Comparison of ENCODE assay signal across 8 mouse cellular contexts in genomic region chr14:55644261-55644888, GRCm38 (mm10). TPM values are rescaled to one million over a fixed set of nuclear protein-coding genes. Genes with fewer than 3 reads are reported as not detected.
DNase-seq lines count a peak whose midpoint lies in the region; ATAC-seq and TF ChIP-seq lines count a peak whose summit lies in the region.

No protein-coding gene starts in this region.

- H3K4me3 ChIP-seq in layer of hippocampus, adult 2 months: peak overlapping the region; percentile 88
- peak overlapping the region; percentile 87 for H3K4me3 ChIP-seq in hindbrain, embryonic 10.5 days
- peak overlapping the region; percentile 94 for H3K4me3 ChIP-seq in liver, embryonic 12.5 days
- peak overlapping the region; percentile 93 for H3K4me3 ChIP-seq in small intestine, adult 2 months (ENCODE audit: low read depth, low read length)

- no peak for TF ChIP-seq POLR2A in small intestine, adult 2 months (IDR thresholded peaks at IDR 0.05; ENCODE audit: low read depth, low read length)

- H3K4me2 ChIP-seq in liver, embryonic 12.5 days: peak overlapping the region; percentile 94

- no peaks in the 10 kb centered on the region for H3K9me3 ChIP-seq in hindbrain, embryonic 10.5 days
- H3K9me3 ChIP-seq in liver, embryonic 12.5 days (replicated peaks): no peaks in the 10 kb centered on the region

- no peak for TF ChIP-seq CTCF in layer of hippocampus, adult 2 months (conservative IDR thresholded peaks at IDR 0.05)
- TF ChIP-seq CTCF in small intestine, adult 2 months (IDR thresholded peaks at IDR 0.05; ENCODE audit: extremely low read depth, insufficient read length, insufficient replicate concordance, low read depth, low read length): no peak

- peaks cover 23% of the 10 kb centered on the region for H3K4me1 ChIP-seq in hindbrain, embryonic 10.5 days (replicated peaks)
- H3K4me1 ChIP-seq in liver, embryonic 12.5 days: peaks cover 42% of the 10 kb centered on the region
- peaks cover 14% of the 10 kb centered on the region; the same call in 1 of the 2 replicates for H3K4me1 ChIP-seq in small intestine, adult 2 months (ENCODE audit: control insufficient read depth, insufficient read depth, insufficient read length, low read length)

- H3K36me3 ChIP-seq in hindbrain, embryonic 10.5 days: peaks cover 45% of the 10 kb centered on the region
- H3K36me3 ChIP-seq in liver, embryonic 12.5 days: peaks cover 42% of the 10 kb centered on the region
- H3K36me3 ChIP-seq in small intestine, adult 2 months (ENCODE audit: control insufficient read depth, insufficient read depth, low read length): peaks cover 19% of the 10 kb centered on the region

- H3K27me3 ChIP-seq in hindbrain, embryonic 10.5 days (ENCODE audit: insufficient read depth, poor library complexity, severe bottlenecking): no peaks in the 10 kb centered on the region
- no peaks in the 10 kb centered on the region for H3K27me3 ChIP-seq in liver, embryonic 12.5 days (replicated peaks)
- H3K27me3 ChIP-seq in small intestine, adult 2 months (ENCODE audit: control insufficient read depth, insufficient read depth, low read length): no peaks in the 10 kb centered on the region

- ATAC-seq in liver, embryonic 12.5 days: no peak

- peak overlapping the region; percentile 28; the same call in 1 of the 2 replicates for H3K27ac ChIP-seq in layer of hippocampus, adult 2 months
- H3K27ac ChIP-seq in hindbrain, embryonic 10.5 days: peak overlapping the region; percentile 99
- peak overlapping the region; percentile 91 for H3K27ac ChIP-seq in liver, embryonic 12.5 days
- peak overlapping the region; percentile 45 for H3K27ac ChIP-seq in small intestine, adult 2 months (ENCODE audit: insufficient read depth, low read depth, low read length)

- WGBS in hindbrain, embryonic 10.5 days: 32% methylated on average over 17 of the region's 17 CpGs
- WGBS in liver, embryonic 12.5 days (ENCODE audit: insufficient replicate concordance): 22% methylated on average over 17 of the region's 17 CpGs
- 3% methylated on average over 17 of the region's 17 CpGs for WGBS in small intestine, adult 2 months

- DNase-seq in layer of hippocampus, adult 2 months (ENCODE audit: low spot score in 2 of 2): no peak
- no peak for DNase-seq in layer of hippocampus, postnatal 25 days (ENCODE audit: extremely low spot score in 1 of 2, low spot score in 1 of 2)
- peak; percentile 24 for DNase-seq in embryo, embryonic 9.5 days (ENCODE audit: extremely low spot score)
- DNase-seq in hindbrain, embryonic 10.5 days (ENCODE audit: low spot score): no peak
- no peak for DNase-seq in layer of hippocampus, adult 8-10 months (ENCODE audit: low spot score in 2 of 2)
- DNase-seq in left cerebral cortex, adult 18-20 months (ENCODE audit: low spot score in 2 of 2): no peak

- H3K9ac ChIP-seq in liver, embryonic 12.5 days: peak overlapping the region; percentile 89

RNA-seq across cellular contexts. Expression of gene Tm9sf1, which starts 0.8 kb away (rescaled TPM):
- total RNA-seq in layer of hippocampus, adult 2 months (2021): 10 to 100 TPM; 40.4 to 45.8 TPM
- 10 to 100 TPM; 42.2 to 49.7 TPM for total RNA-seq in layer of hippocampus, postnatal 25 days (2021)
- polyA plus RNA-seq in hindbrain, embryonic 10.5 days (2016; fragmentation: Nextera tagmentation; extraction: Ambion mirVana): 76.0 and 78.1 TPM in 2 replicates
- polyA plus RNA-seq in liver, embryonic 12.5 days (2016; fragmentation: Nextera tagmentation; extraction: Ambion mirVana): 64.9 and 69.7 TPM in 2 replicates
- 58.8 and 104 TPM in 2 replicates for polyA plus RNA-seq in small intestine, adult 2 months (2012; rRNA removed)
- total RNA-seq in layer of hippocampus, adult 8-10 months (2022): 10 to 100 TPM; 40.6 to 49.6 (median 44.7) TPM
- 10 to 100 TPM; 37.0 to 39.8 TPM for total RNA-seq in left cerebral cortex, adult 18-20 months (2021)

RNA-seq across cellular contexts. Expression of gene Tssk4, which starts 5.6 kb away (rescaled TPM):
- total RNA-seq in layer of hippocampus, adult 2 months (2021): 1 to 10 TPM in 1 of 2 experiments, under 1 TPM in 1; 0.96 to 1.6 TPM
- under 1 TPM; 0.71 to 0.94 TPM for total RNA-seq in layer of hippocampus, postnatal 25 days (2021)
- polyA plus RNA-seq in hindbrain, embryonic 10.5 days (2016; fragmentation: Nextera tagmentation; extraction: Ambion mirVana): 0.40 and 0.97 TPM in 2 replicates
- polyA plus RNA-seq in liver, embryonic 12.5 days (2016; fragmentation: Nextera tagmentation; extraction: Ambion mirVana): 0.18 and 0.30 TPM in 2 replicates
- polyA plus RNA-seq in small intestine, adult 2 months (2012; rRNA removed): 0.56 and 1.1 TPM in 2 replicates
- 1 to 10 TPM; 1.2 to 1.9 (median 1.7) TPM for total RNA-seq in layer of hippocampus, adult 8-10 months (2022)
- 1 to 10 TPM in 1 of 2 experiments, under 1 TPM in 1; 0.94 to 1.1 TPM for total RNA-seq in left cerebral cortex, adult 18-20 months (2021)

RNA-seq across cellular contexts. Expression of gene Gm49378, which starts 6.7 kb away (rescaled TPM):
- 1 to 10 TPM; 2.6 to 6.5 TPM for total RNA-seq in layer of hippocampus, adult 2 months (2021)
- 1 to 10 TPM; 2.1 to 6.3 TPM for total RNA-seq in layer of hippocampus, postnatal 25 days (2021)
- polyA plus RNA-seq in hindbrain, embryonic 10.5 days (2016; fragmentation: Nextera tagmentation; extraction: Ambion mirVana): 0.76 and 1.5 TPM in 2 replicates
- 1.8 and 2.8 TPM in 2 replicates for polyA plus RNA-seq in liver, embryonic 12.5 days (2016; fragmentation: Nextera tagmentation; extraction: Ambion mirVana)
- polyA plus RNA-seq in small intestine, adult 2 months (2012; rRNA removed): 8.6 and 9.3 TPM in 2 replicates
- total RNA-seq in layer of hippocampus, adult 8-10 months (2022): 1 to 10 TPM; 4.2 to 7.5 (median 5.5) TPM
- total RNA-seq in left cerebral cortex, adult 18-20 months (2021): 1 to 10 TPM; 3.6 to 4.3 TPM

RNA-seq across cellular contexts. Expression of gene Ipo4, which starts 8.6 kb away (rescaled TPM):
- total RNA-seq in layer of hippocampus, adult 2 months (2021): 100 to 1,000 TPM; 139 to 142 TPM
- 100 to 1,000 TPM; 118 to 121 TPM for total RNA-seq in layer of hippocampus, postnatal 25 days (2021)
- polyA plus RNA-seq in hindbrain, embryonic 10.5 days (2016; fragmentation: Nextera tagmentation; extraction: Ambion mirVana): 101 and 107 TPM in 2 replicates
- polyA plus RNA-seq in liver, embryonic 12.5 days (2016; fragmentation: Nextera tagmentation; extraction: Ambion mirVana): 46.0 and 48.8 TPM in 2 replicates
- polyA plus RNA-seq in small intestine, adult 2 months (2012; rRNA removed): 35.4 and 37.2 TPM in 2 replicates
- total RNA-seq in layer of hippocampus, adult 8-10 months (2022): 100 to 1,000 TPM; 121 to 153 (median 140) TPM
- total RNA-seq in left cerebral cortex, adult 18-20 months (2021): 100 to 1,000 TPM; 106 to 116 TPM

RNA-seq across cellular contexts. Expression of gene Mdp1, which starts 15.9 kb away (rescaled TPM):
- 10 to 100 TPM; 51.2 to 55.4 TPM for total RNA-seq in layer of hippocampus, adult 2 months (2021)
- 10 to 100 TPM; 49.2 to 50.4 TPM for total RNA-seq in layer of hippocampus, postnatal 25 days (2021)
- polyA plus RNA-seq in hindbrain, embryonic 10.5 days (2016; fragmentation: Nextera tagmentation; extraction: Ambion mirVana): 65.6 and 67.6 TPM in 2 replicates
- polyA plus RNA-seq in liver, embryonic 12.5 days (2016; fragmentation: Nextera tagmentation; extraction: Ambion mirVana): 27.5 and 28.1 TPM in 2 replicates
- polyA plus RNA-seq in small intestine, adult 2 months (2012; rRNA removed): 17.2 and 23.9 TPM in 2 replicates
- 10 to 100 TPM; 47.1 to 51.1 (median 49.6) TPM for total RNA-seq in layer of hippocampus, adult 8-10 months (2022)
- 10 to 100 TPM; 40.1 to 42.2 TPM for total RNA-seq in left cerebral cortex, adult 18-20 months (2021)

Comparison
In these comparisons a context has a peak if more than half of its experiments do, and no peak if none do; other contexts are left out.
1. H3K27ac ChIP-seq: peak in every context shown above with its lines; median percentile 99 in hindbrain, embryonic 10.5 days; 91 in liver, embryonic 12.5 days; 45 in small intestine, adult 2 months; 28 in layer of hippocampus, adult 2 months.